Mouse (Mus musculus): ENCODE results near the gene Pawr. TPM values are rescaled to one million over a fixed set of nuclear protein-coding genes. Genes with fewer than 3 reads are reported as not detected.
A peak's percentile ranks its signal among the peaks of the same experiment; 100 is the strongest.

Pawr gene
- polyA plus RNA-seq, 1 experiment = 3.9 TPM

GRCm38 (mm10) chr10:108294766-108295165, 37.2 kb upstream of the Pawr start:
- H3K27me3 ChIP-seq (ENCODE audit: control insufficient read depth, insufficient read depth, low read length) = no peaks in the 10 kb centered on the region
- no peak overlapping the region for H3K27ac ChIP-seq (ENCODE audit: control insufficient read depth, insufficient read depth, low read length)
- no peaks in the 10 kb centered on the region for H3K36me3 ChIP-seq (ENCODE audit: control insufficient read depth, insufficient read depth, low read length)
- WGBS = 90% methylated on average over 7 of the region's 7 CpGs
- no peak for DNase-seq
- H3K4me1 ChIP-seq (replicated peaks; ENCODE audit: control insufficient read depth, insufficient read depth, low read length) = no peaks in the 10 kb centered on the region
- TF ChIP-seq POLR2A (IDR thresholded peaks at IDR 0.05; ENCODE audit: control insufficient read depth, extremely low read depth, insufficient read depth, low read length, poor library complexity) (no peak), CTCF (IDR thresholded peaks at IDR 0.05; ENCODE audit: borderline replicate concordance, control insufficient read depth, extremely low read depth, insufficient read depth, low read length, poor library complexity) (no peak)
- no peak overlapping the region for H3K4me3 ChIP-seq (ENCODE audit: control insufficient read depth, insufficient read depth, low read length)

- Histone ChIP-seq H3K4me1 (replicated peaks; ENCODE audit: control insufficient read depth, insufficient read depth, low read length) (no peaks in the 10 kb centered on the region), H3K36me3 (ENCODE audit: control insufficient read depth, insufficient read depth, low read length) (no peaks in the 10 kb centered on the region), H3K27me3 (ENCODE audit: control insufficient read depth, insufficient read depth, low read length) (no peaks in the 10 kb centered on the region), H3K27ac (ENCODE audit: control insufficient read depth, insufficient read depth, low read length) (no peak overlapping the region), H3K4me3 (ENCODE audit: control insufficient read depth, insufficient read depth, low read length) (no peak overlapping the region)
- no peak for TF ChIP-seq CTCF (IDR thresholded peaks at IDR 0.05; ENCODE audit: borderline replicate concordance, control insufficient read depth, extremely low read depth, insufficient read depth, low read length, poor library complexity)
- TF ChIP-seq POLR2A (IDR thresholded peaks at IDR 0.05; ENCODE audit: control insufficient read depth, extremely low read depth, insufficient read depth, low read length, poor library complexity) = no peak
- DNase-seq = no peak
- WGBS = 88% methylated on average over 7 of the region's 7 CpGs
These were observed 35.5 kb upstream of the Pawr start for GRCm38 (mm10) chr10:108296446-108296845.

- H3K4me3 ChIP-seq (ENCODE audit: control insufficient read depth, insufficient read depth, low read length) = no peak overlapping the region
- WGBS = 96% methylated on average over 13 of the region's 13 CpGs
- DNase-seq = no peak
- H3K27me3 ChIP-seq (ENCODE audit: control insufficient read depth, insufficient read depth, low read length) = no peaks in the 10 kb centered on the region
- H3K36me3 ChIP-seq (ENCODE audit: control insufficient read depth, insufficient read depth, low read length) = no peaks in the 10 kb centered on the region
- H3K27ac ChIP-seq (ENCODE audit: control insufficient read depth, insufficient read depth, low read length) = no peak overlapping the region
- no peak for TF ChIP-seq CTCF (IDR thresholded peaks at IDR 0.05; ENCODE audit: borderline replicate concordance, control insufficient read depth, extremely low read depth, insufficient read depth, low read length, poor library complexity)
- H3K4me1 ChIP-seq (replicated peaks; ENCODE audit: control insufficient read depth, insufficient read depth, low read length) = no peaks in the 10 kb centered on the region
These were observed 33.7 kb upstream of the Pawr start for GRCm38 (mm10) chr10:108298261-108298660.

GRCm38 (mm10) chr10:108298841-108299545, 32.9 kb upstream of the Pawr start:
- 87% methylated on average over 17 of the region's 17 CpGs for WGBS
- no peak overlapping the region for H3K4me3 ChIP-seq (ENCODE audit: control insufficient read depth, insufficient read depth, low read length)

GRCm38 (mm10) chr10:108299828-108300227, 32.1 kb upstream of the Pawr start:
- H3K27me3 ChIP-seq (ENCODE audit: control insufficient read depth, insufficient read depth, low read length) = no peaks in the 10 kb centered on the region
- H3K36me3 ChIP-seq (ENCODE audit: control insufficient read depth, insufficient read depth, low read length) = no peaks in the 10 kb centered on the region
- H3K4me1 ChIP-seq (replicated peaks; ENCODE audit: control insufficient read depth, insufficient read depth, low read length) = no peaks in the 10 kb centered on the region
- H3K27ac ChIP-seq (ENCODE audit: control insufficient read depth, insufficient read depth, low read length) = no peak overlapping the region
- no peak for DNase-seq
- 86% methylated on average over 11 of the region's 11 CpGs for WGBS
- no peak for TF ChIP-seq POLR2A (IDR thresholded peaks at IDR 0.05; ENCODE audit: control insufficient read depth, extremely low read depth, insufficient read depth, low read length, poor library complexity)
- no peak for TF ChIP-seq CTCF (IDR thresholded peaks at IDR 0.05; ENCODE audit: borderline replicate concordance, control insufficient read depth, extremely low read depth, insufficient read depth, low read length, poor library complexity)
- H3K4me3 ChIP-seq (ENCODE audit: control insufficient read depth, insufficient read depth, low read length) = no peak overlapping the region

More at GRCm38 (mm10) chr10:108298841-108299545, 32.9 kb upstream of the Pawr start:
- TF ChIP-seq POLR2A (IDR thresholded peaks at IDR 0.05; ENCODE audit: control insufficient read depth, extremely low read depth, insufficient read depth, low read length, poor library complexity) = no peak
- no peak for TF ChIP-seq CTCF (IDR thresholded peaks at IDR 0.05; ENCODE audit: borderline replicate concordance, control insufficient read depth, extremely low read depth, insufficient read depth, low read length, poor library complexity)
- Histone ChIP-seq H3K27me3 (ENCODE audit: control insufficient read depth, insufficient read depth, low read length) (no peaks in the 10 kb centered on the region), H3K36me3 (ENCODE audit: control insufficient read depth, insufficient read depth, low read length) (no peaks in the 10 kb centered on the region), H3K4me1 (replicated peaks; ENCODE audit: control insufficient read depth, insufficient read depth, low read length) (no peaks in the 10 kb centered on the region), H3K27ac (ENCODE audit: control insufficient read depth, insufficient read depth, low read length) (no peak overlapping the region)
- no peak for DNase-seq

- H3K27me3 ChIP-seq (ENCODE audit: control insufficient read depth, insufficient read depth, low read length) = no peaks in the 10 kb centered on the region
- H3K27ac ChIP-seq (ENCODE audit: control insufficient read depth, insufficient read depth, low read length) = no peak overlapping the region
- 9% methylated on average over 19 of the region's 19 CpGs for WGBS
- DNase-seq = peak; percentile 66
- no peak for TF ChIP-seq POLR2A (IDR thresholded peaks at IDR 0.05; ENCODE audit: control insufficient read depth, extremely low read depth, insufficient read depth, low read length, poor library complexity)
- TF ChIP-seq CTCF (IDR thresholded peaks at IDR 0.05; ENCODE audit: borderline replicate concordance, control insufficient read depth, extremely low read depth, insufficient read depth, low read length, poor library complexity) = peak; percentile 79; the same call in 1 of the 2 replicates
- H3K4me1 ChIP-seq (replicated peaks; ENCODE audit: control insufficient read depth, insufficient read depth, low read length) = no peaks in the 10 kb centered on the region
- H3K4me3 ChIP-seq (ENCODE audit: control insufficient read depth, insufficient read depth, low read length) = no peak overlapping the region
- no peaks in the 10 kb centered on the region for H3K36me3 ChIP-seq (ENCODE audit: control insufficient read depth, insufficient read depth, low read length)
These were observed 31.1 kb upstream of the Pawr start for GRCm38 (mm10) chr10:108300843-108301242.

GRCm38 (mm10) chr10:108307772-108308171, 24.1 kb upstream of the Pawr start:
- TF ChIP-seq CTCF (IDR thresholded peaks at IDR 0.05; ENCODE audit: borderline replicate concordance, control insufficient read depth, extremely low read depth, insufficient read depth, low read length, poor library complexity) (no peak), POLR2A (IDR thresholded peaks at IDR 0.05; ENCODE audit: control insufficient read depth, extremely low read depth, insufficient read depth, low read length, poor library complexity) (no peak)
- H3K27ac ChIP-seq (ENCODE audit: control insufficient read depth, insufficient read depth, low read length) = no peak overlapping the region
- H3K27me3 ChIP-seq (ENCODE audit: control insufficient read depth, insufficient read depth, low read length) = no peaks in the 10 kb centered on the region
- 91% methylated on average over 11 of the region's 11 CpGs for WGBS
- H3K4me3 ChIP-seq (ENCODE audit: control insufficient read depth, insufficient read depth, low read length) = no peak overlapping the region
- H3K36me3 ChIP-seq (ENCODE audit: control insufficient read depth, insufficient read depth, low read length) = no peaks in the 10 kb centered on the region
- no peak for DNase-seq
- no peaks in the 10 kb centered on the region for H3K4me1 ChIP-seq (replicated peaks; ENCODE audit: control insufficient read depth, insufficient read depth, low read length)

Data from thymus, adult 2 months (tissue).